Mouse (Mus musculus) lung, embryonic 14.5 days (tissue): ENCODE measurements around the gene Ago3. TPM values are rescaled to one million over a fixed set of nuclear protein-coding genes. Genes with fewer than 3 reads are reported as not detected.

Experiments used
- ATAC-seq: fragments of 200-750 bp; cut with Nextera tagmentation; 2 replicates; pipeline ENCODE4 v1.8.0; 2017; ENCODE audit warnings: mild to moderate bottlenecking, moderate TSS enrichment, moderate library complexity; ENCODE audit not compliant: insufficient read depth
- DNase-seq: peaks from one replicate; pipeline ENCODE4 v3.0.0-alpha.2; 2015
- H3K27ac ChIP-seq: fragments of 300-500 bp; sonication (generic); 2 replicates; pipeline ENCODE4 v1.5.1; 2014; ENCODE audit warnings: low read depth, mild to moderate bottlenecking, moderate library complexity
- H3K27me3 ChIP-seq: fragments of 300-500 bp; sonication (generic); 2 replicates; pipeline ENCODE4 v1.6.1; 2014; ENCODE audit warnings: low read length, control low read depth; ENCODE audit not compliant: insufficient read depth
- H3K36me3 ChIP-seq: fragments of 300-500 bp; sonication (generic); 2 replicates; pipeline ENCODE4 v1.6.1; 2014; ENCODE audit warnings: control low read depth; ENCODE audit not compliant: insufficient read depth
- H3K4me1 ChIP-seq: fragments of 300-500 bp; sonication (generic); 2 replicates; pipeline ENCODE4 v1.6.1; 2014; ENCODE audit warnings: antibody characterized with exemption, control low read depth; ENCODE audit not compliant: insufficient read depth
- H3K4me2 ChIP-seq: fragments of 300-500 bp; sonication (generic); 2 replicates; pipeline ENCODE4 v1.6.1; 2014; ENCODE audit warnings: mild to moderate bottlenecking
- H3K4me3 ChIP-seq: fragments of 300-500 bp; sonication (generic); 2 replicates; pipeline ENCODE4 v1.5.1; 2014; ENCODE audit warnings: low read depth, low read length
- H3K9ac ChIP-seq: fragments of 300-500 bp; sonication (generic); 2 replicates; pipeline ENCODE4 v1.6.1; 2014
- H3K9me3 ChIP-seq: fragments of 300-500 bp; sonication (generic); 2 replicates; pipeline ENCODE4 v1.6.1; 2016; ENCODE audit warnings: low read depth, low read length, control low read depth
- CTCF ChIP-seq: IDR thresholded peaks from 2 replicates; pipeline ENCODE4 v1.5.1; 2016; ENCODE audit warnings: antibody characterized with exemption, low read depth
- whole genome bisulfite sequencing: fragments of 180-500 bp; shearing (Covaris S2); extraction: QIAGEN DNeasy Blood & Tissue Kit; methylation state at CpG from one replicate; pipeline ENCODE4 v1.1.7; 2014; 5-methylcytosine and 5-hydroxymethylcytosine counted together
- polyA plus RNA-seq: library from polyadenylated mRNA; unstranded; fragments of >200 nt; fragmentation: Nextera tagmentation; extraction: Ambion mirVana; gene quantifications from 2 replicates; pipeline ENCODE4 v1.2.1, GENCODE M21; 2014

Gene Ago3
- polyA plus RNA-seq, 1 experiment from 2014 or later, result 19.5 TPM

DNA sequence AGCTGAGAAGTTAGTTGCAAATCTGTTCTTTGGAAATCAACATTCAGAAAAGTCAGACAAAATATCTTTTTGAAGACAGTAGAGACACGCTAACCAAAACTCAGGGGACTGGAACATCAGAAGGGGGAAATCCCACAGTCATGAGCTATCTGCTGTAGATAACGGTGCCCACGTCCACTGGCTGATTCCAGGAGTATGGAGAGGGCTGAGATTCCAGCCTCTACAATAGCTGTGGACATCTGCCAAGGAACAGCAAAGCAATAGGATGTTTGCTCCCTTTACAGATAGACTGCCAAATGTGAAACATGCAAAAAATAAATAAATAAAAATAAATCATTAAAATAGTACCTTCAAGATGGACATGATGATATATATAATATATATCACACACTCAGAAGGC lies 15.2 kb upstream of the Ago3 start:
- TF ChIP-seq CTCF, result no peak
- H3K9ac ChIP-seq, result no peak overlapping the region
- H3K36me3 ChIP-seq, result peaks cover 67% of the 10 kb centered on the region
- ATAC-seq, result no peak
- H3K27me3 ChIP-seq, result no peaks in the 10 kb centered on the region
- no peaks in the 10 kb centered on the region for H3K4me1 ChIP-seq
- 74% methylated on average over 3 of the region's 3 CpGs for WGBS
- no peak for DNase-seq
- H3K4me3 ChIP-seq, result no peak overlapping the region
- H3K4me2 ChIP-seq, result no peak overlapping the region
- H3K27ac ChIP-seq, result no peak overlapping the region
- no peaks in the 10 kb centered on the region for H3K9me3 ChIP-seq

DNA sequence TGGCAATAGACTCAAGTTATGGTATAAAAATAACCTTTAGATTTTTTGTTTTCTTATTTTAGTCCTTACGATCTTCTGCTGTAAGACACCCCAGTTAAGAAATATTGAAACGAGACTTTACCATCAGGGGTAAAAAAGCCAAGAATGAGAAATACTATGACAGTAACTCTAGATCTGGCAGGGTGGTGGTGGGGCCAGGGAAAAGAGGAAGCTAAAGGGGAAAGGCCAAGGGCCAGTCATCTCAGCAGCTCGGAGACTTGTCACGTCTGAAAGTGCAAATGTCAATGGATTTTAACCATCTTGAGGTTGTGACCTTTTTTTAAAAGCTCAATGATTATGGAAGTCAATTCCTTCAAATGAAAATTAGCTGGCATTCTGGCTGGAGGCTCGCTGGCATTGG lies 8.9 kb upstream of the Ago3 start:
- no peak for TF ChIP-seq CTCF
- whole genome bisulfite sequencing, result 76% methylated on average over 5 of the region's 5 CpGs

DNA sequence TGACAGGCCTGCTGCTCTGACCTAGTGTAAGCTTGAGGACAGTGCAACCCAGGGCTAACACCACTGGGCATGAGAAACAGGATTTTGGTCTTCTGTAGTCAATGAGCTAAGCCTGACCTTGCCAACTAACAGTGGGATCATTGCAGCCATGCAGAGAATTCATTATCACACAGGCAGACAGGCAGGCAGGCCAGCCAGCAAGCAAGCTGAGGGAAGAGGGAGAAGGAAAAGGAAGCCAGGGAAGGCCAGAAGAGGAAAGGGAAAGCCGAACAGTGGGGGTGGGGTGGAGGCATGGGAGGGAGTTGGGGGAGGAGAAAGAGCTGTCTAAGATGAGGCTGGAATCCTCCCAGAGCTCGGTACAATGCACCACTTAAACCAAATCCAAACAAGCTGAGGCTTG lies 6.9 kb upstream of the Ago3 start:
- no peaks in the 10 kb centered on the region for H3K4me1 ChIP-seq
- no peak overlapping the region for H3K27ac ChIP-seq
- DNase-seq (no peak), ATAC-seq (no peak)
- H3K4me3 ChIP-seq, result no peak overlapping the region
- no peaks in the 10 kb centered on the region for H3K9me3 ChIP-seq
- H3K27me3 ChIP-seq, result no peaks in the 10 kb centered on the region
- no peak for TF ChIP-seq CTCF
- H3K9ac ChIP-seq, result no peak overlapping the region
- no peak overlapping the region for H3K4me2 ChIP-seq
- H3K36me3 ChIP-seq, result peaks cover 52% of the 10 kb centered on the region
- WGBS, result 34% methylated on average over 2 of the region's 2 CpGs

More for the DNA sequence above, 8.9 kb upstream of the Ago3 start:
- no peak overlapping the region for H3K4me2 ChIP-seq
- H3K36me3 ChIP-seq, result peaks cover 72% of the 10 kb centered on the region
- H3K4me3 ChIP-seq, result no peak overlapping the region
- no peaks in the 10 kb centered on the region for H3K9me3 ChIP-seq
- no peak overlapping the region for H3K9ac ChIP-seq
- no peaks in the 10 kb centered on the region for H3K27me3 ChIP-seq
- no peaks in the 10 kb centered on the region for H3K4me1 ChIP-seq
- no peak overlapping the region for H3K27ac ChIP-seq
- DNase-seq (no peak), ATAC-seq (no peak)

DNA sequence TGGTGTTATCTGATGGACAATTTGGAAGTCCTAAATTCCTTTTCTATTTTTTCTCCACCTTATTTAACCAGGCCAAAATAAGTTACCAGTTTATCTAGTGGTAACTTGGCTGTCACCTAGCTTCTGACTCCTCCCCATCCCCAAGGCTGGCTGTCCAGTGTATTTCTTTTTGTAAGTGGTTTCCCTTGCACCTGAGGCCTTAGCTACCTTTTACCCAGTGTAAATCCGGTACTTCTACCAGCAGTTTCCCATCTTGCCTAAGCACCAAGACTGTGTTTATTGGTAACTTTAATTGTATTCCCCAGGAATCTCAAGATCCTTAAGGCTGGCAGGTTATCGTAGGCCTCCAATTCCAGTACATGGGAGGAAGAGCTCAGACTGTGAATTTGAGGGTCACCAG lies 4.7 kb upstream of the Ago3 start:
- DNase-seq (no peak), ATAC-seq (no peak)
- Histone ChIP-seq H3K4me3 (no peak overlapping the region), H3K4me1 (no peaks in the 10 kb centered on the region; the same call in 1 of the 2 replicates), H3K4me2 (no peak overlapping the region), H3K9me3 (no peaks in the 10 kb centered on the region), H3K36me3 (peaks cover 31% of the 10 kb centered on the region), H3K27ac (no peak overlapping the region), H3K27me3 (no peaks in the 10 kb centered on the region), H3K9ac (no peak overlapping the region)
- TF ChIP-seq CTCF, result no peak
- 88% methylated on average over 2 of the region's 2 CpGs for WGBS

DNA sequence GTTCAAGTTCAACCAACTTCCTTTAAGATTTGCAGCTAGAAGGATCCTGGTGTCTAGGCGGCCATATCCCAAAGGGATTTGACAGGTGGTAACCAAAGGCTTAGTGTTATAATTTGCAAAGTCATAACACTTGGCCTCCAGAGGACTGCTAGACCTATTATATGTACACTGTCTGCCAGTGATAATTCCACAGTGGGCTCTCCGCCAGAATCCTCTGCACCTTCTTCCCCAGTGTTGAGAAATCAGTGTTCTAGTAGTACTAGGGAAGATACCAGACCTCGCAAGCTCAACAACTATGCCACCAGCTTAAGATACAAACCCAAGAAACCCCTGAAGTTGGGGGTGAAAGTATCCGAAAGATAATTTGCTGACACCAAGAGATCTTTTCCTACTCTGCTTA lies 3.8 kb upstream of the Ago3 start:
- ATAC-seq (no peak), DNase-seq (no peak)
- WGBS, result 81% methylated on average over 4 of the region's 4 CpGs
- Histone ChIP-seq H3K4me2 (no peak overlapping the region), H3K9me3 (no peaks in the 10 kb centered on the region), H3K4me3 (no peak overlapping the region), H3K36me3 (peaks cover 24% of the 10 kb centered on the region), H3K27ac (no peak overlapping the region), H3K4me1 (no peaks in the 10 kb centered on the region; the same call in 1 of the 2 replicates), H3K9ac (no peak overlapping the region), H3K27me3 (no peaks in the 10 kb centered on the region)
- TF ChIP-seq CTCF, result no peak

DNA sequence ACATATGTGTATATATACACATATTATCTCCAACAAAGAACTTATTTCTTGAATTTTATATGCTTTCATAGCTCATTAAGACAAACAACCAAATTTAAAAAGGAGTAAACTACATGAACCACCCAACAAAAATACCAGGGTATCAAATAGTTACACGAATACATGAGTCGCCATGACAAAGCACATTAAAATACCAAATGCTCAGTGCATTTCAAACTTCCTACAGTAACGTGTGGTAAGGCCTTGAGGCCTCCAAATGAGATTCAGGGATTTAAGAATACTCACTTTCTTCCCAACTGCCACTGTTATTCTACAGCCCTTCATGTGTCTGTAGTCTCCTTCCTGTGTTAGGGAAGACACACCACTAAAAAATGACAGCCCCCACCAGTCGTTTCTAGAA lies 2.4 kb upstream of the Ago3 start:
- no peak overlapping the region for H3K9ac ChIP-seq
- H3K36me3 ChIP-seq, result peaks cover 15% of the 10 kb centered on the region; the same call in 1 of the 2 replicates
- DNase-seq, result no peak
- H3K27me3 ChIP-seq, result no peaks in the 10 kb centered on the region
- WGBS, result 78% methylated on average over 4 of the region's 4 CpGs
- no peak overlapping the region for H3K4me2 ChIP-seq
- no peaks in the 10 kb centered on the region; the same call in 1 of the 2 replicates for H3K4me1 ChIP-seq
- H3K9me3 ChIP-seq, result no peaks in the 10 kb centered on the region
- ATAC-seq, result no peak
- TF ChIP-seq CTCF, result no peak
- H3K27ac ChIP-seq, result no peak overlapping the region
- no peak overlapping the region for H3K4me3 ChIP-seq

DNA sequence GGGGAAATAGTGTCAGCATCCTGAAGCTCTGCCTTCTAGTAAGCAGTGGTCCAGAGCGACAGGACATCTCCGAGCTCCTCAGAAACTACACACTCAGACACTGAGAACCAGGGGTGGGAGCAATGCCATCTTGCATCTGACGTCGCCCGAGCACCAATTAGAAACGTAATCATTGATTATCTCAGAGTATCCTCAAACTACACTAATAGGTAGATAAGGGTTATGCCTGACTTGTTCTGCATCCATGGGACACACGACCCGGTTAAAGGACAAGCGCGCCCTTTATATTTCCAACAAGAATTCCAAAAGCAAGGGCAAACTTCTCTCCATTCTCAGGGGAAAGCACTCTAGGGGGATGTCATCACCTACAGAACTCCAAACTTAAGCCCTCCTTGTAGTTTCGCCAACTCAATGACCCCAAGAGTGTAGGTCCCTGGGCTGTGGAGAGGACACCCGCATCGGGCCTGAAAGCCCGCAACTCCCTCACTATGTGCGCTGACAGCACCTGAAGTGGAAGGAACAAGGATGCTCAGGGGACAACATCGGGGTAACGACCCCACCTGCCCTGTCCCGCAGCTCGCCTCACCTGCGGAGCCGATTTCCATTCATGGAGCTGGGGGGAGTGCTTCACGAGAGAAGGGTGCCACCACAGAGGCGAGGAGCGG lies 542 bp downstream of the Ago3 start:
- H3K4me3 ChIP-seq, result peak overlapping the region; percentile 91
- no peaks in the 10 kb centered on the region for H3K36me3 ChIP-seq
- H3K4me2 ChIP-seq, result peak overlapping the region; percentile 91
- H3K9ac ChIP-seq, result peak overlapping the region; percentile 91
- DNase-seq (peak; percentile 10), ATAC-seq (peak; percentile 73; the same call in 1 of the 2 replicates)
- TF ChIP-seq CTCF, result no peak
- under 1% methylated on average over 24 of the region's 24 CpGs for WGBS
- H3K4me1 ChIP-seq, result no peaks in the 10 kb centered on the region; the same call in 1 of the 2 replicates
- H3K9me3 ChIP-seq, result no peaks in the 10 kb centered on the region
- H3K27ac ChIP-seq, result peak overlapping the region; percentile 83
- H3K27me3 ChIP-seq, result no peaks in the 10 kb centered on the region
